Mouse (Mus musculus) liver, embryonic 16.5 days (tissue): ENCODE results near the gene Grik4. TPM values are rescaled to one million over a fixed set of nuclear protein-coding genes. Genes with fewer than 3 reads are reported as not detected.
"Not testable (repeated sequence)": the region's sequence is repeated elsewhere in the genome, so short reads cannot be mapped to it uniquely, and the experiment has no call there.

Experiments used
- ATAC-seq: fragments of 200-750 bp; cut with Nextera tagmentation; 2 replicates; pipeline ENCODE4 v1.8.0; 2017; ENCODE audit warnings: low read depth, mild to moderate bottlenecking, moderate number of reproducible peaks, moderate library complexity
- H3K27ac ChIP-seq: fragments of 300-500 bp; sonication (generic); 2 replicates; pipeline ENCODE4 v1.5.1; 2014; ENCODE audit warnings: mild to moderate bottlenecking, low read length
- H3K27me3 ChIP-seq: fragments of 300-500 bp; sonication (generic); 2 replicates; pipeline ENCODE4 v1.6.1; 2014; ENCODE audit warnings: low read depth, low read length, mixed read lengths; ENCODE audit not compliant: control insufficient read depth, insufficient read depth
- H3K36me3 ChIP-seq: fragments of 300-500 bp; sonication (generic); 2 replicates; pipeline ENCODE4 v1.6.1; 2014; ENCODE audit warnings: mild to moderate bottlenecking; ENCODE audit not compliant: control insufficient read depth, insufficient read depth
- H3K4me1 ChIP-seq: fragments of 300-500 bp; sonication (generic); 2 replicates; pipeline ENCODE4 v1.6.1; 2014; ENCODE audit warnings: low read depth, low read length, mixed read lengths; ENCODE audit not compliant: control insufficient read depth
- H3K4me2 ChIP-seq: fragments of 300-500 bp; sonication (generic); 2 replicates; pipeline ENCODE4 v1.6.1; 2014; ENCODE audit warnings: low read depth, low read length, mixed read lengths
- H3K4me3 ChIP-seq: fragments of 300-500 bp; sonication (generic); 2 replicates; pipeline ENCODE4 v1.5.1; 2014; ENCODE audit warnings: low read depth, mild to moderate bottlenecking, low read length
- H3K9ac ChIP-seq: fragments of 300-500 bp; sonication (generic); 2 replicates; pipeline ENCODE4 v1.6.1; 2014; ENCODE audit warnings: low read depth, low read length
- H3K9me3 ChIP-seq: fragments of 300-500 bp; sonication (generic); replicated peaks from 2 replicates; pipeline ENCODE4 v1.6.1; 2016; ENCODE audit warnings: low read length; ENCODE audit not compliant: control insufficient read depth
- WGBS: fragments of 180-500 bp; shearing (Covaris S2); extraction: QIAGEN DNeasy Blood & Tissue Kit; methylation state at CpG from one replicate; pipeline ENCODE4 v1.1.7; 2014; ENCODE audit not compliant: insufficient replicate concordance; 5-methylcytosine and 5-hydroxymethylcytosine counted together
- polyA plus RNA-seq: library from polyadenylated mRNA; unstranded; fragments of >200 nt; fragmentation: Nextera tagmentation; extraction: Ambion mirVana; gene quantifications from 2 replicates; pipeline ENCODE4 v1.2.1, GENCODE M21; 2015

The Grik4 gene
- polyA plus RNA-seq, result 0.24 and 0.28 TPM in 2 replicates

DNA sequence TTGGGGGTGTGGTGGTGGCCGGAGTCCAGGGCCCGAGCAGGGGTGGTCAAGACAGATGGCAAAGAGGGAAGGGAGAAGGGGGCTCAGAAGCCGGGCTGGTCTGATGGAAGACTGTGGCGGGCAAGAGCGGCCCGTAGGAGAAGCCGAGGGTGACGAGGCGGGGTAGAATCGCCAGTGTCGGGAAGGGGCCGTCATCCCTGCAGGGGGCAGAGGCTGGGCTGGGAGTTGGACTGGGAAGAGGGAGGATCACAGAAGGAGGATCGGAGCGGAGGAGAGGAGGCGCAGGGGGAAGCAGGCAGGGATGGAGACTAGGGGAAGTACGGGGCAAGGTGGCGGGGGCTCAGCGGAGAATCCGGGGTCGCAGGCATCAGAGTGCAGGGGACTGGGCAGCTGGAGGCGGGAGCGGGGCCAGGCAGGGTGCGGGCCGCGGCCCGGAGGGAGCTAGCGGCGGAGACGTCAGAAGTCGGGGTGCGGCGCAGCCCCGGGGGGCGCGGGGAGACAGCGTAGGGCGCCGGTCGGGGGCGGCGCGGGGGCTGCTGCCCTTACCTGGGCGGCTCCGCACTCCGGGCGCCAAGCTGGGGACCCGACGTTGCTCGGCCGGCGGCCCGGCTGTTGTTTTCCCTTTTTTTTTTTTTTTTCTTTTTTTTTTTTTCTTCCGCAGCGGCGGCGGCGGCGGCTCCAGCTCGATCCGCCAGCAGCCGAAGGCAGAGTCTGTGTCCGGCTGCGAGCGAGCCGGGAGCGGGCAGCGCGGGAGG is at the start of gene Grik4:
Gene Grik4, minus strand, starts transcription at position 713 of the 755 bp plus-strand sequence.
- peak within 1 kb of the TSS; percentile 40 for H3K9ac ChIP-seq
- no peak; the same call in 1 of the 2 replicates for ATAC-seq
- no peaks in the 10 kb centered on the region for H3K4me1 ChIP-seq
- peak within 1 kb of the TSS; percentile 73 for H3K4me2 ChIP-seq
- no peaks in the 10 kb centered on the region for H3K9me3 ChIP-seq
- WGBS, result 2% methylated on average over 54 of the region's 68 CpGs
- peak within 1 kb of the TSS; percentile 56 for H3K4me3 ChIP-seq
- peaks cover 47% of the 10 kb centered on the region for H3K27me3 ChIP-seq
- H3K27ac ChIP-seq, result no peak within 1 kb of the TSS
- H3K36me3 ChIP-seq, result no peaks in the 10 kb centered on the region

DNA sequence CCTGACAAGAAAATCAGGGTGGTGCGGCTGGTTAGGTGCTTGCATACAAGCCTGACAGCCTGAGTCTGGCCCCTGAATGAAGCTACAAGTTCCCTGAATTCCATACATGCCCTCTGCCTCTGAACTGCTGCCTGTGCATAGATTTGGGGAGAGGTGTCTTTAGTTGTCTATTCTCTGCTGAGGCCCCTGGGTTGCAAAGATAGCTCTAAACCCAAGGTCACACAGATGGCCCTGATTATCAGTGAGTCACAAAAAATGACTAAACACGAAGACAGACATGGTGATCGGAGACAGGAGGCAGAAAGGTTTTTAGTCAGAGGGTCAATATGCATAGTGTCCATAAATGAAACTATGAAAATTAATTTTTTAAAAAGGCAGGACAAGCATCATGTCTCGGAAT is 49.4 kb upstream of the Grik4 start:
- no peak overlapping the region for H3K9ac ChIP-seq
- no peak overlapping the region for H3K27ac ChIP-seq
- no peak for ATAC-seq
- no peaks in the 10 kb centered on the region for H3K27me3 ChIP-seq
- H3K36me3 ChIP-seq, result peaks cover 49% of the 10 kb centered on the region
- no peak overlapping the region for H3K4me3 ChIP-seq
- H3K9me3 ChIP-seq, result no peaks in the 10 kb centered on the region
- H3K4me2 ChIP-seq, result no peak overlapping the region
- no peaks in the 10 kb centered on the region for H3K4me1 ChIP-seq
- WGBS, result 68% methylated on average over 4 of the region's 4 CpGs

DNA sequence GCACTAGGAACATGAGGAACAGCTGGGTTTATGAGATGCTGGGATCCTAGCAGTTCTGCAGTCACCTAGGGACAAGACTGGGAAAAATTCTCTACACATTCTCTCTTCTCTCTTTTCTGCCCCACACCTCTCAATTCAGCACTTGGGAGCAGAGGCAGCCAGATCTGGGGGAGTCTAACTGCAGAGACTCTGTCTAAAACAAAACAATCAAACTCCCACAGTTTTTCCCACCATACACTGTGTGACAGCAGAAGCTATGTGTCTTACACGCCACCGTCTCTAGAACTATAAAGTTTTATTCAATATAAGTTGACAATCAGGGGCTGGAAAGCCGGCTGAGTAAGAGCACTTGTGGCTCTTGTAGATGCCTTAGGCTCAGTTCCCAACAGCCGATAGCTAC is 43.7 kb upstream of the Grik4 start:
- WGBS, result 81% methylated on average over 4 of the region's 4 CpGs
- H3K27me3 ChIP-seq, result no peaks in the 10 kb centered on the region

DNA sequence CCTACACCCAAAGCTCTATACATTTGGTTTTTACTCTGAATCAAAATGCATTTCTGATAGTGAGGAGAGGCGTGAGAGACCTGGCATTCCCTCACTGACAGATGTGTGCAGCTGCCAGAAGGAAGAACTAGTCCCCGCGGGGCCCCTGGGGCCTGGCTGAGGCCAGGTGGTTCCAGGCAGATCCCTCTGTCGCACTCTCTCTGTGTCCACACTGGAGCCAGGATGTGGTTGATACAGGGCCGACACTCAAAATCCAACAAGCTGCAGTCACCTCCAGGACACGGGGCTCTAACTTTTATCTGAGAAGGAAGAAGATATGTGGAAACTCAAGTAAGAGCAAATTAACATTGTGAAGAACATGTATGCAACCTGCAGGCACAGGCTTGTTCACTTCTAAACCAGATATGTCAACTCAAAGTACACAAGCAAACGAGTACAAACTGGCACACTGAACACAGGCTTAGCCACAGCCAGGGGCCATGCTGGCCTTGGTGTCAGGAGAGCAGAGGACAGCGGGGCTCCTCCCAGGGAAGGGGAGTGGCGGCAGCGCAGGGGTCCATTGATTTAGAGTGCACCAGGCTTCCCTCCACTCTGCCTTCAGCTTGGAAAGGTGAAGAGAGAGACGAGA is 24.7 kb upstream of the Grik4 start:
- H3K4me2 ChIP-seq, result no peak overlapping the region
- H3K36me3 ChIP-seq, result peaks cover 39% of the 10 kb centered on the region
- 58% methylated on average over 11 of the region's 11 CpGs for WGBS
- no peak for ATAC-seq
- no peaks in the 10 kb centered on the region for H3K9me3 ChIP-seq
- no peak overlapping the region for H3K9ac ChIP-seq
- no peak overlapping the region for H3K4me3 ChIP-seq
- no peaks in the 10 kb centered on the region for H3K4me1 ChIP-seq
- no peak overlapping the region for H3K27ac ChIP-seq
- H3K27me3 ChIP-seq, result no peaks in the 10 kb centered on the region

More for the DNA sequence above, 43.7 kb upstream of the Grik4 start:
- no peak for ATAC-seq
- H3K27ac ChIP-seq, result no peak overlapping the region
- no peaks in the 10 kb centered on the region for H3K9me3 ChIP-seq
- no peak overlapping the region for H3K4me2 ChIP-seq
- H3K9ac ChIP-seq, result no peak overlapping the region
- H3K4me1 ChIP-seq, result no peaks in the 10 kb centered on the region
- no peak overlapping the region for H3K4me3 ChIP-seq
- H3K36me3 ChIP-seq, result peaks cover 48% of the 10 kb centered on the region

DNA sequence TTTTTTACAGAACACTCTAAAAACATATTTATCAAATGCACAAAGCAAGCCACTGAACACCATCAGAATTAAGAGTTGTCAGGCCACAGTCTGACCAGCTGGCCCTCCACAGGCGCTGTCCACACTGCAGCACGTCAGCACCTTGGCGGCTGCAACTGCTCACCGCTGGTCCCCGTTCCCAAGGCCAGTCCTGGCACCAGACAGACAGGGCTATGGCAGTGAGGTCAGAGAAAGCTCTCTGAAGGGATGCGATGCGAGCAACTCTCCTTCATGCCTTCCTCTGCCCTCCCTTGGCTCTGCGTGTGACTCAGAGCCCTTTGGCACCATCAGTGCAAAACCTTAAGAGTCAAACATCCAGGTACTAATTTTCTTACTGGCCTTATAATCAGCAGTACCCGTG is 23.4 kb upstream of the Grik4 start:
- Histone ChIP-seq H3K36me3 (peaks cover 39% of the 10 kb centered on the region), H3K4me1 (no peaks in the 10 kb centered on the region), H3K4me2 (no peak overlapping the region), H3K9me3 (no peaks in the 10 kb centered on the region), H3K27ac (no peak overlapping the region), H3K9ac (no peak overlapping the region), H3K27me3 (no peaks in the 10 kb centered on the region), H3K4me3 (no peak overlapping the region)
- WGBS, result 80% methylated on average over 9 of the region's 9 CpGs
- ATAC-seq, result no peak

DNA sequence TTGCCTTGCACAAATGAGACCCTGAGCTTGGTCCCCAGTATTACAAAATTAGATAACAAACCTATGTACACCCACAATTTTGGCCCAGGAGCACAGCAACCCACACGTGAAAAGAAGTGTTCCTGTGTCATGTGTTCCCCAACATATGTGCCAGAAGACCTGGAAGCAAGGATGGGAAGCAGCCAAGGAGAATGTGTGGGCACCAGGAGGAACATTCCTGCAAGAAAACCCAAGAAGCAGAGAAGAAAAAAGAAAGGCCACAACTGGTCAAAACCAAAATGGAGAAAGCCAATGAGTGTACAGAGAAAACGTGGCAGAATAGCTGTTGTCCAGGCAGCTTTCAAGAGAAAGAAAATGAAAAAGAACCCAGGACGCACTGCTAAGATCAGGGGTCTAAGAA is 20.5 kb upstream of the Grik4 start:
- peaks cover 19% of the 10 kb centered on the region for H3K36me3 ChIP-seq
- H3K27ac ChIP-seq, H3K4me2 ChIP-seq, ATAC-seq, H3K27me3 ChIP-seq, H3K4me3 ChIP-seq, H3K9me3 ChIP-seq, H3K9ac ChIP-seq, H3K4me1 ChIP-seq: not testable (repeated sequence)
- 58% methylated on average over 2 of the region's 3 CpGs for WGBS

DNA sequence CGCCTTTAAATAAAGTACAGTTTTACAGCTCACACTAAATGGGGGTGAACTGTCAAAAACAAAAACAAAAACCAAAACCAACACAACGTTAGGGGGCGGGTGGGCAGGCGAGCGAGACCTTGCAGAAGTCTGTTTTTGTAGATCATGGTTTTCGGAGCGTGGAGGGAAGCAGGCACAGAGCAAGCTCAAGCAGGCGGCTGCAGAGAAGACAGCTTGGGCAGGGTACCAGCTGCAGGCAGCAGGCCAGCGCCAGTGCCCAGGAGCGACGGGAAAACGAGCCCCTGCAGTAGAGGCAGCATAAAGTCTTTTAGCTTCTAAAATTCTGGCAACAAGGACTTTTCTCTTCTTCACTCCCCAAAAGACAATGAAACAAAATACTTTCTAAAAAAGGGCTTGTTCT is 20.1 kb upstream of the Grik4 start:
- Histone ChIP-seq H3K27ac (no peak overlapping the region), H3K36me3 (peaks cover 17% of the 10 kb centered on the region), H3K4me1 (no peaks in the 10 kb centered on the region), H3K4me2 (no peak overlapping the region), H3K27me3 (no peaks in the 10 kb centered on the region), H3K9ac (no peak overlapping the region), H3K9me3 (no peaks in the 10 kb centered on the region), H3K4me3 (no peak overlapping the region)
- WGBS, result 81% methylated on average over 12 of the region's 12 CpGs
- ATAC-seq, result no peak

DNA sequence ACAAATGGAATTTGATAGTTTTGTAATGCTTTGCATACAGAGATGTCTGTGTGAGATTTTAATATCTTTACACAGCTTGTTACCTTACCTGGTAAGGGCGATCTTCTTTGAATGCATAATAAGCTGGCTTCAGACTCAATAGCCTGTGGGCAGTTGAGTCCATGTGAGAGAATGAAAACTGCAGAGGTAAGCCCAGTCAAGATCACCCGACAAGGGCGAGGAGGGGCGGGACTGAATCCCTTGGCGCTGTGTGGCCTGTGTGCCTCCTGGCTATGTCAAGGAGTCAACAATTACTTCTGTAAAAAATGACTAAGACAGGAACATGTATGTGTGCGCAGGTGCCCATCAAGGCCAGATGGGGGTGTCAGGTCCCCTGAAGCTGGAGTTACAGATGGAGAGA is 18.2 kb upstream of the Grik4 start:
- no peak overlapping the region for H3K4me3 ChIP-seq
- no peaks in the 10 kb centered on the region for H3K27me3 ChIP-seq
- no peak for ATAC-seq
- H3K27ac ChIP-seq, result no peak overlapping the region
- H3K36me3 ChIP-seq, result peaks cover 8% of the 10 kb centered on the region
- no peak overlapping the region for H3K4me2 ChIP-seq
- no peaks in the 10 kb centered on the region for H3K4me1 ChIP-seq
- no peaks in the 10 kb centered on the region for H3K9me3 ChIP-seq
- no peak overlapping the region for H3K9ac ChIP-seq
- WGBS, result 84% methylated on average over 6 of the region's 6 CpGs

DNA sequence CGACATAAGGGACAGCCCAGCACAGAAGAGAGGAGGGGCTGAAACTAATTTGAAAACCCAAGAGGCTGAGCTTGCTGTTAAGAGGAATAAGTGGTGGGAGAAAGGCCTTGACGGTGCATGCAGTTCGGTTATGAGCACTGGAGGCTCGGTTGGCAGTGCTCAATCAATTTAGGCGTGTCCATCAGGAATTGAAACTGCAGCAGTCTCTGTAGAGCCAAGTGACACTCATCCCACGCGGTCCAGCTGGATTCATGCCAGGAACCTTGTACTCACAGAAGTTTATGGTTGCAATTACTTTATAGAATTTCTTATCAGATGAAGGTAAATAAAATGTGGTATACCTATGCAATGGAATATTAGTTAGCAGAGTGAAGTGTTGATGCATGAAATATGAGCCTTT is 14.1 kb upstream of the Grik4 start:
- no peak overlapping the region for H3K9ac ChIP-seq
- H3K27ac ChIP-seq, result no peak overlapping the region
- no peak for ATAC-seq
- WGBS, result 73% methylated on average over 7 of the region's 7 CpGs
- no peak overlapping the region for H3K4me3 ChIP-seq
- H3K4me1 ChIP-seq, result no peaks in the 10 kb centered on the region
- no peaks in the 10 kb centered on the region for H3K36me3 ChIP-seq
- no peaks in the 10 kb centered on the region for H3K9me3 ChIP-seq
- no peaks in the 10 kb centered on the region for H3K27me3 ChIP-seq
- no peak overlapping the region for H3K4me2 ChIP-seq
